Mouse (Mus musculus) MN1 (cell line): ENCODE measurements at regions not wholly inside any gene's neighbourhood (a gene's known extent, or its start where the extent isn't known, plus 50 kb on each side); places are given as distances from the start of the nearest gene placed in this dataset.
A peak's percentile ranks its signal among the peaks of the same experiment; 100 is the strongest.

Experiments used
- DNase-seq: peaks from one replicate; pipeline ENCODE4 v3.0.0-alpha.2; 2016; ENCODE audit warnings: low spot score

GRCm38 (mm10) chr5:133566506-133566905 lies 533.0 kb upstream of the Castor2 start:
- DNase-seq, result peak; percentile 72

- DNase-seq, result no peak
These were observed 548.9 kb upstream of the Castor2 start for GRCm38 (mm10) chr5:133550657-133551056.

GRCm38 (mm10) chr5:133542217-133542616 lies 557.3 kb upstream of the Castor2 start:
- no peak for DNase-seq

GRCm38 (mm10) chr5:133532678-133533077 lies 566.8 kb upstream of the Castor2 start:
- no peak for DNase-seq

DNA sequence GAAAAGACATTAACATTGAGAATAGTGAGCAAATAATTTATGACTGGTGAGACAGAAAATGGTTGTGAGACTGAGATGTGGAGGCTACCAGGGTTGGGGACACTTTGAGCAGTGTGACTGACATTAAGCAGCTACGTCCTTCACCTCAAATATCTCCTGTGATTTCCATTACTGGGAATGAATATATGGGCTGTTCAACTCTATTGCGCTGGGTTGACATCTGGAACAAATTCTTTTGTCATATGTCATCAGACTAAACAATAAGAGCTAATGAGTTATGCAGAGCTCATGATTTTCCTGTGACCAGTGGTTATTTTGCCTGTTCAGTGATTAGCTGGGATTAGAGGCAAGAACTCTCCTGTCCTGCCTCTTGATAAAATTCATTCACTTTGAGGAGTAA lies 593.9 kb upstream of the Castor2 start:
- no peak for DNase-seq

GRCm38 (mm10) chr5:133487806-133488290 lies 611.7 kb upstream of the Castor2 start:
- DNase-seq, result peak; percentile 67

DNA sequence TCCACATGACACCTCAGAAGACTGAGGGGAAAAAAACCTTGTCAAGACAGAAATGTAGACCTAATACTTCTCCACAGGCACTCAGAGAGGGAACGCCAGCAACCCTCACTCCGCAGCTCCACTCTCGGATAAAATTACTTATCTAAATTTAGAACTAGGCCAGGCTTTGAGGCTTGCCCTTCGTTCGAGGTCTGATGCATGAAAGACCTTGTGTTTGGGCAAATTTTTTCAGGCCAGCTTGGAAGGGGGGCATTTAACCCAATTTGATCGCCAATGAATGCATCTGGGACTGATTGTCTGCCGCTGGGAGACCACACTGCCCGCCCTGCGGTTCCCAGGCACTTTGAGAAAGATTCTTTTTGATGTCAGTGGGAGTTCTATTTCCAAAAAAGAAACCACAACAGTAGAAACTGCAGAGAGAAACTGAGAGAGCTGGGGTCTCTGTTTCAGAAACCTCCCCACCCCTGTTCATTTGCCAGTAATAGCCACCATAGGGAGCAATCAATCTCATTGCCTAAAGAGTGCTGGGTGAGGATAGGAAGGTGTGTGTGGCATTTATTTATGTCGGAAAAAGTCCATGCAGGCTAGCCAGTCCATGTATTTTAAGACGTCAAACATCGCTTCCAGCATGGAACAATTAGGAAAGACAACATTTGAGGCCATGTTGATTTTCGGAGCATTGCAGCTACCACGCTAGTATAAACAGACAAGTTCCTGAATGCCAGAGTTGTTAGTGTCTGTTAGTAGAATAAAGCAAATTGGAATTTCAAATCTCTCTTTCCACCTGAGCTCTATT lies 617.0 kb upstream of the Castor2 start:
- no peak for DNase-seq

- DNase-seq, result no peak
These were observed 620.3 kb upstream of the Castor2 start for GRCm38 (mm10) chr5:133479205-133479604.

GRCm38 (mm10) chr5:133453349-133454049 lies 646.0 kb upstream of the Castor2 start:
- no peak for DNase-seq

DNA sequence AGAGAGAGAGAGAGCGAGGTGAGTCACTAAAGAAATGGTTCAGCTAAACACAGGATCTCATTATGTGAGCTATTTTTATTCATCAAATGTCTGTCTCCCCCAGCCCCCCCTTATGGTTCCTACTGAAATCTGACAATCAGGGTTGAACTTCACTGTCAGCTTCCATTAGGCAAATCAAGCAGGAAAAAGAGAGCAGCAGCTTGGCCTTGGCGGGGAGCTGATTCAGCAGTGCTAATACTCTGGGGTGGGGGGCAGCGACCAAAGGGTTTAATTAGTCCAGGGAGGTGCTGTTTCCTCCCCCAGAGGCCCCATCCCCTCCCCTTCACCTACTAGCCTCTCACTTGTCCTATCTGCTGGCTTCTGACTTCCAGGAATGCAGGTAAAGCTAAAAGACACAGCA lies 649.6 kb upstream of the Castor2 start:
- DNase-seq, result peak; percentile 16

- no peak for DNase-seq
These were observed 698.7 kb upstream of the Castor2 start for GRCm38 (mm10) chr5:133400826-133401225.

DNA sequence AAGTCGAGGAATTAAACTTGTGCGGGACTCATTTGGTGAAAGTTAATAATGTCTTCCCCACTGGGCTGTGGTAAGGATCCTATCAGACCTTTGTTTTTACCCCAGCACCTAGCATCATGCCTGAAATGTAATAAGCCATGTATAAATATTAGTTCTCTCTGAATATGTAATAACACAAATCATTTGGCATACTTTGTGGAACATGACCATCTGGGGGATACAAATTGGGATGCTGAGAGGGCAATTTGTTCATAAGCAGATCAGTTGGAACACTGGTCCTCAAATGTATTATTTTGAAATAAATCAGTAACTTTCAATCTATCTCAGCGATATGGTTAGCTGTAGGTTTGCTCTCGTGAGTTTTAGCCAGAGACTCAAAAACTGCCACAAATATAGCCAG lies 709.6 kb upstream of the Castor2 start:
- no peak for DNase-seq

DNA sequence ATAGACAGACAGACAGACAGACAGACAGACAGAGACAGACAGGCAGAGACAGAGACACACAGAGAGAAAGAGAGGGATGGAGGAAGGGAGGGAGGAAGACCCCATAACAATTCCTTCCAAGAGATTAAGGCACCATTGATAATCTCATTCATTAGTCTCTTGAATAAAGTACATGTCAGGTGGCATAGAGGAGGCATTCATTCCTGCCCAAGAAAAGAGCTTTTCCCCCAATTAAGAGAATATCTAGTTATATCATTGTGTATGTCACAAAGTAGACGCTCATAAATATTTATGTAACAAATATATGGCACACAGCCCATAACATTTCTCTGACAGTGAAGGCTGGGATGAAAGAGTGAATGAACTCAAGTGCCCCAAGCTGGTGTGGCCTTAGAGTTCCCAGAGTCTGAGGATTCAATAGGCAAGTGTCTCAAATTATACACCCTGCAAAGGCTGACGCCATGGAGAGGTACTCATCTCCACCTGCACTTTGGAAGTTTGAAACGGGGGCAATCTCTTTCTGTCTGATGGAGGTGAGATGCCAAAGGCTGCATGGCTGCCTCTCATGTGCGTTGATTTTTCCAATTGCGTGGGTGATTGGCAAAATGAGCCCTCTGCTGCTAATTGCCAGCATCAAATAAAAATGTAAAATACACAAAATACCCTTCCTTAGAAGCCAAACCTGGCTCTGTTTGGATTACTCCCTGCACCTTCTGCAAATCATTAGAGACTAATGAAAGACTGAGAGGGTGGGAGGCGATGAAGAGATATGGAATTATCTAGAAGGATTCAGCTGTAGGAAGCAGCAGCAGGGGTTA lies 710.3 kb upstream of the Castor2 start:
- DNase-seq, result no peak

GRCm38 (mm10) chr5:133385374-133386349 lies 713.8 kb upstream of the Castor2 start:
- DNase-seq, result peak; percentile 30

- DNase-seq, result peak; percentile 31
These were observed 733.7 kb upstream of the Castor2 start for GRCm38 (mm10) chr5:133365771-133366170.

GRCm38 (mm10) chr5:133347516-133347915 lies 752.0 kb upstream of the Castor2 start:
- DNase-seq, result no peak

DNA sequence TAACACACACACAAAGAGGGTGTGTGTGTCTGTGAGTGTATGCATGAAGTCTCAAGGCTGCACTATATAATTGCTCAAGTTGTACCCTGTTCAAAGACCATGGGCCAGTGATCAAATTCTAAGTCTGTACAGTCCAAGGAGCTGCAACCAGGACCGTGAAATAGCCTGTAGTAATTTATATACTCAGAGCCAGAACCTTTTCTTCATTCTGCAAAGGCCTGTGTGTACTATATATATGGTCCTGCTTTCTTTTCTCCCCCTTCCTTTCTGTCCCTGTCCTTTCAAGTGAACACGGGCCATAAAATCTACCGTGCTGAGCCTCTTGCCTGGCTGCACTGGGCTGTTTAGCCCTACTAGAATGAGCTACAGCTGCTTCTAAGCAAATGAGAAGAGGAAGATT lies 757.5 kb upstream of the Castor2 start:
- DNase-seq, result no peak

DNA sequence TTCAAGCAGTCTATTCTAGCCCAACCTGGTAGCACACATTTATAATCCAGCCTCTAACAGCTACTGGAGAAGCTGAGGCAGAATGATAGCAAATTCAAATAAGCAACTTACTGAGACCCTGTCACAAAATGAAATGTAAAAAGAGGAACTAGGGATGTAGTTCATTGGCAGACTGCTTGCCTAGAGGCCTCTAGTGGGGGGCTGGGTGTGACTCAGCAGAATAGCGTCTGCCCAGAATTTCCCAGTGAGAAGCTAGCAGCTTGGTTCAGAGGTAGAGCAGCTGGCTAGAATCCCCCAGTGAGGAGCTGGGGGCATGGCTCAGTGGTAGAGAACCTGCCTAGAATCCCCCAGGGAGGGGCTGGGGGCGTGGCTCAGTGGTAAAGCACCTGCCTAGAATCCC lies 777.5 kb upstream of the Auts2 start:
- DNase-seq, result no peak

GRCm38 (mm10) chr5:133320206-133320605 lies 777.1 kb upstream of the Auts2 start:
- DNase-seq, result no peak

DNA sequence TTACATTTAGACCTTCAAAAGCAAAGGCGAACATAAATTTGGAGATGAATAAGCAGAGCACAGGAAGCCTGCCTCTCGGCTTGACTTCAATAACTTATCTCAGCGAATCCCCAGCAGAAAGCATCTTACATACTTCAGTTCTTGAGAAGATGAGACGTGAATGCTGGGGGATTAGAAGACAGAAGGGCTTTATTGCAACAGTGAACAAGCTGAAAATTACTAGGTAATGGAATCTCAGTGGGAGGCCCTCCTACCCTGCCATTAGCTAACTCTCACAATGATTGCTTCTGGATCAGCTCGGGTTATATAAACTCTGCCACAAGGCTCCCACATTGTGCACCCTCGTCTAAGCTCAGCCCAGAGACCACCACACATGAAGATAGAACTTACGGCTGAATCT lies 770.9 kb upstream of the Auts2 start:
- no peak for DNase-seq
